Mouse (Mus musculus): Measurements from ENCODE around the gene Actn4.

DNA sequence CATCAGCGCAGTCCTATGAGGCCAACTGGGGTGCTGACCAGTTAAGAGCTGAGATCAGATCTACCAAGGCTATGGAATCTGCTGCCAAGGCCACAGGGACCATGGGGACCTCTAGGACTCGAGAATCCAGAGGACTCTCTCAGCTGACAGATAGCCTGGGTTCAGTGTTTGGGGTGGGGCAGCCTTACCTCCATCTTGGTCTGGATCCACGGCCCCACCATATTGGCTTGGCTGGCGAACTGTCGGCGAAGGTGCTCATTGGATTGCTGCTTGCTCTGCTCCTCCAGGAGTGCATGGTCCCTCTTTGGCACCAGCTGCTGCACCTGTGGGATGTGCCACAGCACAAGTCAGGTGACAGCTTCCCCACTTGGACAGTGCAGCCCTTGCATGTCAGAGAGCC lies 64.5 kb downstream of the Actn4 start:
- TF ChIP-seq CTCF (IDR thresholded peaks at IDR 0.05; ENCODE audit: borderline replicate concordance, control insufficient read depth, extremely low read depth, insufficient read depth, low read length, poor library complexity) (no peak), POLR2A (IDR thresholded peaks at IDR 0.05; ENCODE audit: control insufficient read depth, extremely low read depth, insufficient read depth, low read length, poor library complexity) (no peak)
